Mouse (Mus musculus): ENCODE results near the gene Cenpl. TPM values are rescaled to one million over a fixed set of nuclear protein-coding genes. Genes with fewer than 3 reads are reported as not detected.
"Not testable (repeated sequence)": the region's sequence is repeated elsewhere in the genome, so short reads cannot be mapped to it uniquely, and the experiment has no call there.

The Cenpl gene
- 0.41 and 1.2 TPM in 2 replicates for polyA plus RNA-seq (2012; rRNA removed)

DNA sequence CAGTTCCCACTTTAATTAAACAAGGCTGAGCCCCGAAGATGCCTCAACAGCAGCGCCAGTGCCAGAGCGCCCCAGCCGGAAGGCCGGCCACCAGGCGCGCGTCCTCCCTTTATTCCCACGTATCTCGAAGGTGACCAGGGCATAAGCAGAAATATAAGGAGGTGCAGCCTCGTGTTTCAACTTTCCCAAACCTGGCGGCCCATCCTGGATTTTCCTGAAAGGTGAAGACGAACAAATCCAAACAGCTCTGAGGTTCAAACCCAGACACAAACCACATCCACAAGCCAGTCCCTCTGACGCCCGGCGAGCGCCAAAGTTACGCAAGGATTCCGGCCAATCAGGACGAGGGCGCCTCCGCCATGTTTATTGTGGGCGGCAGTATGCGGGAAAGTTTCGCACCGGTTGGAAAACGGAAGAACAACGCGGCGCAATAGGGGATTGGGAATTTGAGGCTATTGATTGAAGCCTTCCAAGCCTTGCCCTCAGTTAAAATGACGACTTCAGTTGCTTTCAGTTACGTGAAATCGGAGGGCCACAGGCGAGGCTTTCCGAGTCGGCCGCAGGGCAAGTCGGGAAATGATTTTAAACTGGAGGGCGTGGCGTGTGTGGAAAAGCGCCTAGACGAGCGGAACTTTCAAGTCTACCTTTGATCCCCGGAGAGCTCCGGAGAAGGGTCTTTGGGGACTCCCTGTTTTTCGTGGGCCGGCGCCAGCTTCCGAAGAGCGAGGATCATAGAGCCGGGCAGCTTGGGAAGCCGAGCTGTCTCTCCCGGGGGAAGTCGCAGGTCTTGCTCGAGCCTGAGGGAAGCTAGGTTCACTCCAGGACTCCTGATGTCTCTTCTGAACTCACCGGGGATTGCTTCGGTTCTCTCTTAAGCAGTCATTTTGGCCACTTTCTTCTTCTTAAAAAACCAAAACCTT is at the start of gene Cenpl, which contains the start of gene Dars2:
TSS of gene Cenpl (plus strand) at position 362 of the 920 bp plus-strand sequence.
TSS of gene Dars2 (minus strand) at position 307 of the 920 bp plus-strand sequence.
- Histone ChIP-seq H3K27me3 (ENCODE audit: control insufficient read depth, insufficient read depth, low read length) (no peaks in the 10 kb centered on the region), H3K4me1 (ENCODE audit: control insufficient read depth, insufficient read depth, insufficient read length, low read length) (peaks cover 6% of the 10 kb centered on the region; the same call in 1 of the 2 replicates), H3K4me3 (ENCODE audit: low read depth, low read length) (peak within 1 kb of the TSS; percentile 87), H3K27ac (ENCODE audit: insufficient read depth, low read depth, low read length) (peak within 1 kb of the TSS; percentile 56), H3K36me3 (ENCODE audit: control insufficient read depth, insufficient read depth, low read length) (no peaks in the 10 kb centered on the region)
- WGBS: under 1% methylated on average over 57 of the region's 57 CpGs
- TF ChIP-seq POLR2A (IDR thresholded peaks at IDR 0.05; ENCODE audit: low read depth, low read length) (peak; percentile 51; the same call in 1 of the 2 replicates), CTCF (IDR thresholded peaks at IDR 0.05; ENCODE audit: extremely low read depth, insufficient read length, insufficient replicate concordance, low read depth, low read length) (peak; percentile 11; the same call in 1 of the 2 replicates)

DNA sequence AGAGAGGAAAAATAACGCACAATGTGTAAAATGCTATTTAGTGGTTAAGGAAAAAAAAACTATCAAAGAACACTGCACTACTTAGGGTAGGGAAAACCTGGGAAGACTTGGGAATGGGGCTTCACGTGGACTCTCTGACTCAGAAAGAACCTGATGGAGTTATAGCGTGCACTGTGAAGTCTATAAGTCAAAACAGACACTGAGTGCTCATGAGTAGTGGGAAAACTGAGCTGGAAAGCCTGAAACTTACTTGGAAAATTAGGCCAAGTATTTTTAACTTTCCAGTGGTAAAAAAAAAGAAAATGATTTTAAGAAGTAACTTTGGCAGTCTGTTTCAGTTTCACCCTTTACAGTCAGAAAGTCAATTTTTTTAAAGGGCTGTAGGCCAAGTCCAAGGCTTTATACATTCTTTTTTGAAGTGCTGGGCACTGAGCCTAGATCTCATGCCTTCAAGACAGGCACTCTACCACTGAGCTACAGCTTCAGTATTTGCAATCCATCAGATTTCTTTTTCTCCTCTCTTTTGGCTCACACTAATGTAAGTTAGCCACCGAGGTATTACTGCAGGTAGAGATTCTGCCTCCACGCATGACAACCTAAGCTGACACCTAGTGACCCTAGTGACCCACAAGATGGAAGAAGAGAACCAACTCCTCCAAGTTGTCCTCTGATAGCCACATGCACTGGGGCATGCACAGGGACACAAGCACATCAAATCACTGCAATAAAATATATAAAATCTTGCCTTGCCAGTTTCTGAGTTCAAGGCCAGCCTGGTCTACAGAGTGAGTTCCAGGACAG is 44.9 kb upstream of the Cenpl start:
- Histone ChIP-seq H3K27ac (ENCODE audit: insufficient read depth, low read depth, low read length) (no peak overlapping the region), H3K36me3 (ENCODE audit: control insufficient read depth, insufficient read depth, low read length) (peaks cover 3% of the 10 kb centered on the region; the same call in 1 of the 2 replicates), H3K27me3 (ENCODE audit: control insufficient read depth, insufficient read depth, low read length) (no peaks in the 10 kb centered on the region), H3K4me1 (ENCODE audit: control insufficient read depth, insufficient read depth, insufficient read length, low read length) (no peaks in the 10 kb centered on the region), H3K4me3 (ENCODE audit: low read depth, low read length) (no peak overlapping the region)
- TF ChIP-seq POLR2A (IDR thresholded peaks at IDR 0.05; ENCODE audit: low read depth, low read length) (no peak), CTCF (IDR thresholded peaks at IDR 0.05; ENCODE audit: extremely low read depth, insufficient read length, insufficient replicate concordance, low read depth, low read length) (no peak)
- WGBS: 78% methylated on average over 5 of the region's 5 CpGs

DNA sequence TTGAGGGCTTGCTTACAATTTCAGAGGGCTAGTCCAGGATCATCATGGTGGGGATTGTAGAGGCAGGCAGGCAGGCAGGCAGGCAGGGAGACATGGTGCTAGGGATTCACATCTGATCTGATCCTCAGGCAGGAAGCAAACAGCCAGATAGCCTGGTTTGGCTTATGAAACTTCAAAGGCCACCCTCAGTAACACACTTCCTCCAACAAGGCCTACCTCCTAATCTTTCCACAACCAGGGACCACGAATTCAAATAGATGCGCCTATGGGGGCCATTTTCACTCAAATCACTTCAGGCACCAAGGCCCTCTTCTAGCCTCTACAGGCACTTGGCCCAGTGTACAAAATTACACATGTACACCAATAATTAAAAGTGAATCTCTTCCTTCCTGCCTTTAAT is 43.3 kb upstream of the Cenpl start:
- H3K27ac ChIP-seq (ENCODE audit: insufficient read depth, low read depth, low read length): no peak overlapping the region
- no peak overlapping the region for H3K4me3 ChIP-seq (ENCODE audit: low read depth, low read length)
- WGBS: 89% methylated on average over 2 of the region's 2 CpGs
- no peak for TF ChIP-seq CTCF (IDR thresholded peaks at IDR 0.05; ENCODE audit: extremely low read depth, insufficient read length, insufficient replicate concordance, low read depth, low read length)
- TF ChIP-seq POLR2A (IDR thresholded peaks at IDR 0.05; ENCODE audit: low read depth, low read length): no peak
- no peaks in the 10 kb centered on the region for H3K4me1 ChIP-seq (ENCODE audit: control insufficient read depth, insufficient read depth, insufficient read length, low read length)
- H3K36me3 ChIP-seq (ENCODE audit: control insufficient read depth, insufficient read depth, low read length): peaks cover 3% of the 10 kb centered on the region; the same call in 1 of the 2 replicates
- no peaks in the 10 kb centered on the region for H3K27me3 ChIP-seq (ENCODE audit: control insufficient read depth, insufficient read depth, low read length)

DNA sequence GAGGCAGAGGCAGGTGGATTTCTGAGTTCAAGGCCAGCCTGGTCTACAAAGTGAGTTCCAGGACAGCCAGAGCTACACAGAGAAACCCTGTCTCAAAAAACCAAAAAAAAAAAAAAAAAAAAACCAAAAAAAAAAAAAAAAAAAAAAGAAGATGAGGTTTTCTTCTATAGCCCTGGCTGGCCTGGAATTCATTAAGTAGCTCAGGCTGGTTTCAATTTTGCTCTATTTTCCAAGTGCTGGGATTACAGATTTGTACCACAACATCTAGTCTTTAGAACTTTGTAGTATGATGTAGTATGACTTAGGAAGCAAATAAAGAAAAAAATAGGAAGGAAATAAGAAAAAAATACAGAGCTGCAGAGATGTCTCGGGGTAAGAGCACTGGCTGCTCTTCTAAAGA is 42.1 kb upstream of the Cenpl start:
- not testable (repeated sequence) for H3K27ac ChIP-seq (ENCODE audit: insufficient read depth, low read depth, low read length); H3K4me3 ChIP-seq (ENCODE audit: low read depth, low read length); H3K36me3 ChIP-seq (ENCODE audit: control insufficient read depth, insufficient read depth, low read length); H3K27me3 ChIP-seq (ENCODE audit: control insufficient read depth, insufficient read depth, low read length); H3K4me1 ChIP-seq (ENCODE audit: control insufficient read depth, insufficient read depth, insufficient read length, low read length)
- 91% methylated on average over 1 of the region's 1 CpGs for WGBS

DNA sequence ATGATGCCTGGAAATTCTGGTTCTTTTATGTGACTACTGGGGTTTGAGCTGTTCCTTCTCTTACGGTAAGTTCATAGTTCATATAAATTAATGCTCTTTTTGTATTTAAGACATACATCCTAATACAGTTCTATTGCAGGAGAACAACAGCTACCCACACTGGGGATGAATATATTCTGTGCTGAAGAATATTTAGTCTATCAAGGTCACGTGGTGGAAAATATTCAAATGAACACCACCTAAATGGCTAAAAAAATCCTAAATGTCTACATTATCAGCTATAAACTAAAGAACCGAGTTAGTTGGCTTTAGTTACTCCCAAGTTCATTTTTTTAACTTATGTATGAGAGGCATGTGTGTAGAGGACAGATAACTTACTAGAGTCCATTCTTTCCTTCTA is 40.5 kb upstream of the Cenpl start:
- WGBS: 93% methylated on average over 3 of the region's 3 CpGs
- H3K27ac ChIP-seq (ENCODE audit: insufficient read depth, low read depth, low read length): no peak overlapping the region
- no peak for TF ChIP-seq POLR2A (IDR thresholded peaks at IDR 0.05; ENCODE audit: low read depth, low read length)
- no peak for TF ChIP-seq CTCF (IDR thresholded peaks at IDR 0.05; ENCODE audit: extremely low read depth, insufficient read length, insufficient replicate concordance, low read depth, low read length)
- no peaks in the 10 kb centered on the region for H3K27me3 ChIP-seq (ENCODE audit: control insufficient read depth, insufficient read depth, low read length)
- no peak overlapping the region for H3K4me3 ChIP-seq (ENCODE audit: low read depth, low read length)
- H3K36me3 ChIP-seq (ENCODE audit: control insufficient read depth, insufficient read depth, low read length): peaks cover 3% of the 10 kb centered on the region; the same call in 1 of the 2 replicates
- H3K4me1 ChIP-seq (ENCODE audit: control insufficient read depth, insufficient read depth, insufficient read length, low read length): no peaks in the 10 kb centered on the region

DNA sequence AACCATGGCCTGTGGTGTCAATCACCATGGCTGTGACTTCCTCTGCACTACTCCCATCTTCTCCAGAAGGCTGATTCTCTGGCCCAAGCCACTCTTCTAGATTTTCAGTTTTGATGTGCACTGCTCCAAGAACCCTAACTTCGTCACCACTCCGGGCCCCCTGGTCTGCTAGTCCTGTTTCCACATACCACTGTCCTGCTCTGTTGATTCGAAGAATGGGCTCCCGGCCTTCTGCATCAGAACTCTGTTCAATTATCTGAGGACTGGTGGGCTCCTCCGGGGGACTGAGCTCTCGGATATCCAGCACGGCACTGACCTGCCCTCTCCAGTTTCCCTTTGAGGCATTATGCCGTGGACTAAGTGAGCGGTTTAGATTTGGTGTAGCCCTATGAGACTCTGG is 38.6 kb upstream of the Cenpl start:
- no peak overlapping the region for H3K27ac ChIP-seq (ENCODE audit: insufficient read depth, low read depth, low read length)
- TF ChIP-seq CTCF (IDR thresholded peaks at IDR 0.05; ENCODE audit: extremely low read depth, insufficient read length, insufficient replicate concordance, low read depth, low read length): no peak
- TF ChIP-seq POLR2A (IDR thresholded peaks at IDR 0.05; ENCODE audit: low read depth, low read length): no peak
- no peaks in the 10 kb centered on the region for H3K27me3 ChIP-seq (ENCODE audit: control insufficient read depth, insufficient read depth, low read length)
- 93% methylated on average over 9 of the region's 9 CpGs for WGBS
- H3K4me1 ChIP-seq (ENCODE audit: control insufficient read depth, insufficient read depth, insufficient read length, low read length): peaks cover 6% of the 10 kb centered on the region; the same call in 1 of the 2 replicates
- peaks cover 15% of the 10 kb centered on the region for H3K36me3 ChIP-seq (ENCODE audit: control insufficient read depth, insufficient read depth, low read length)
- H3K4me3 ChIP-seq (ENCODE audit: low read depth, low read length): no peak overlapping the region

DNA sequence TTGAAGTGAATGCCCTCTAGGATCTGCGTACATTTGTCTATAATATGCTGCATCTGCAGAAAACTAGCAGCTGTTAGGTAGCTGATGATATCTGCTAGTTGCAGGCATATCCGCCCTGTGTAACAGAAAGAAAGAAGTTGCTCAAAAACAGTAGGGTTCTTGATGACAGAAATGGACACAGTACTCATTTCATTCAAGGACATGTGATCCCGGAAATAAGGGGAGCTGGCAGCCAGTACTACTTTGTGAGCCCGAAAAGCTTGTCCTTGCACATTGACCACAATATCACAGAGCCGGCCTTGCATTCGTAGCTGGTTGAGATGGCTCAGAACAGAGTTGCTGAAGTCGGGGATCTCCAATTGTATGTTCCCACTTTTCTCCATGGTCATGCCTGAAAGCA is 38.2 kb upstream of the Cenpl start:
- peaks cover 18% of the 10 kb centered on the region for H3K36me3 ChIP-seq (ENCODE audit: control insufficient read depth, insufficient read depth, low read length)
- no peaks in the 10 kb centered on the region for H3K27me3 ChIP-seq (ENCODE audit: control insufficient read depth, insufficient read depth, low read length)
- peaks cover 6% of the 10 kb centered on the region; the same call in 1 of the 2 replicates for H3K4me1 ChIP-seq (ENCODE audit: control insufficient read depth, insufficient read depth, insufficient read length, low read length)
- 84% methylated on average over 7 of the region's 7 CpGs for WGBS
- no peak for TF ChIP-seq CTCF (IDR thresholded peaks at IDR 0.05; ENCODE audit: extremely low read depth, insufficient read length, insufficient replicate concordance, low read depth, low read length)
- no peak for TF ChIP-seq POLR2A (IDR thresholded peaks at IDR 0.05; ENCODE audit: low read depth, low read length)
- no peak overlapping the region for H3K4me3 ChIP-seq (ENCODE audit: low read depth, low read length)
- H3K27ac ChIP-seq (ENCODE audit: insufficient read depth, low read depth, low read length): no peak overlapping the region
